Mouse (Mus musculus) thymus, postnatal 4 days (tissue): ENCODE measurements around the gene Vwa8.
"Not testable (repeated sequence)": the region's sequence is repeated elsewhere in the genome, so short reads cannot be mapped to it uniquely, and the experiment has no call there.

ENCODE experiments used
- DNase-seq: peaks from one replicate; pipeline ENCODE4 v3.0.0; 2021

The Vwa8 gene

GRCm38 (mm10) chr14:78885915-78886534 is 37.2 kb downstream of the Vwa8 start:
- DNase-seq: no peak

GRCm38 (mm10) chr14:78886566-78887234 is 37.8 kb downstream of the Vwa8 start:
- no peak for DNase-seq

GRCm38 (mm10) chr14:78887494-78887893 is 38.6 kb downstream of the Vwa8 start:
- DNase-seq: not testable (repeated sequence)

- no peak for DNase-seq
Observed at GRCm38 (mm10) chr14:78895496-78895895, 46.6 kb downstream of the Vwa8 start.

- no peak for DNase-seq
Observed at GRCm38 (mm10) chr14:78896252-78896651, 47.4 kb downstream of the Vwa8 start.

GRCm38 (mm10) chr14:78900770-78901169 is 51.9 kb downstream of the Vwa8 start:
- DNase-seq: peak; percentile 26

- DNase-seq: no peak
Observed at GRCm38 (mm10) chr14:78908205-78908863, 59.5 kb downstream of the Vwa8 start.

GRCm38 (mm10) chr14:78912076-78912475 is 63.2 kb downstream of the Vwa8 start:
- no peak for DNase-seq

GRCm38 (mm10) chr14:78914180-78914579 is 65.3 kb downstream of the Vwa8 start:
- peak; percentile 71 for DNase-seq

- no peak for DNase-seq
Observed at GRCm38 (mm10) chr14:78916691-78917090, 67.8 kb downstream of the Vwa8 start.

- no peak for DNase-seq
Observed at GRCm38 (mm10) chr14:78921219-78921618, 72.4 kb downstream of the Vwa8 start.

GRCm38 (mm10) chr14:78923631-78924030 is 74.8 kb downstream of the Vwa8 start:
- no peak for DNase-seq

- no peak for DNase-seq
Observed at GRCm38 (mm10) chr14:78924755-78925537, 76.1 kb downstream of the Vwa8 start.

- no peak for DNase-seq
Observed at GRCm38 (mm10) chr14:78932094-78932493, 83.2 kb downstream of the Vwa8 start.

- DNase-seq: no peak
Observed at GRCm38 (mm10) chr14:78933399-78933798, 84.5 kb downstream of the Vwa8 start.

- DNase-seq: no peak
Observed at GRCm38 (mm10) chr14:78934596-78934995, 85.7 kb downstream of the Vwa8 start.

- no peak for DNase-seq
Observed at GRCm38 (mm10) chr14:78935796-78936195, 86.9 kb downstream of the Vwa8 start.

- no peak for DNase-seq
Observed at GRCm38 (mm10) chr14:78941741-78942475, 93.1 kb downstream of the Vwa8 start.

GRCm38 (mm10) chr14:78955745-78956144 is 106.9 kb downstream of the Vwa8 start:
- DNase-seq: no peak

- DNase-seq: no peak
Observed at GRCm38 (mm10) chr14:78970621-78971020, 121.8 kb downstream of the Vwa8 start.

GRCm38 (mm10) chr14:78972424-78972823 is 123.6 kb downstream of the Vwa8 start:
- no peak for DNase-seq

GRCm38 (mm10) chr14:78983104-78983503 is 134.3 kb downstream of the Vwa8 start:
- no peak for DNase-seq

GRCm38 (mm10) chr14:78984296-78984695 is 135.4 kb downstream of the Vwa8 start:
- DNase-seq: no peak
